Mouse (Mus musculus) heart, postnatal 10 days (tissue): Measurements from ENCODE around the gene Plin5. TPM values are rescaled to one million over a fixed set of nuclear protein-coding genes. Genes with fewer than 3 reads are reported as not detected.

Experiments used
- DNase-seq, 2 experiments: peaks; one replicate each; pipeline ENCODE4 v3.0.0; 2021
- intact Hi-C: fragments of 180-260 bp; cut with DNase I; formaldehyde crosslinking; loops from one replicate; pipeline ENCODE4 v1.15.1; 2025
- total RNA-seq, 2 experiments: library from RNA; stranded (reverse); gene quantifications; 2 replicates each; pipeline ENCODE4 v1.2.3; 2021

The Plin5 gene
- total RNA-seq, 2 experiments from 2014 or later = 126 to 166 TPM

GRCm38 (mm10) chr17:56134463-56134971 lies 17.1 kb upstream of the Plin5 start:
- intact Hi-C loops = loop anchor here (5.0 kb wide), 1 partner anchor 218 kb away; no protein-coding TSS in a partner anchor
- DNase-seq = peak; percentile 74 to 82

- intact Hi-C loops = loop anchor here (5.0 kb wide), 1 partner anchor 219 kb away; no protein-coding TSS in a partner anchor
- peak; percentile 71 to 72 for DNase-seq
Measured at GRCm38 (mm10) chr17:56133457-56134363, 16.3 kb upstream of the Plin5 start.

- intact Hi-C loops = loop anchor here (1.0 to 5.0 kb wide), 3 partner anchors 27 to 220 kb away; no protein-coding TSS in a partner anchor
- peak; percentile 75 to 86 for DNase-seq
Measured at GRCm38 (mm10) chr17:56132661-56133060, 15.3 kb upstream of the Plin5 start.

GRCm38 (mm10) chr17:56131814-56132213 lies 14.4 kb upstream of the Plin5 start:
- DNase-seq = peak; percentile 58 to 82
- intact Hi-C loops = loop anchor here (1.0 to 5.0 kb wide), 3 partner anchors 27 to 220 kb away; no protein-coding TSS in a partner anchor

- intact Hi-C loops = loop anchor here (5.0 kb wide), 1 partner anchor 221 kb away; no protein-coding TSS in a partner anchor
- DNase-seq = no peak
Measured at GRCm38 (mm10) chr17:56131136-56131535, 13.7 kb upstream of the Plin5 start.

- intact Hi-C loops = no loop called here
- no peak for DNase-seq
Measured at GRCm38 (mm10) chr17:56128246-56128645, 10.8 kb upstream of the Plin5 start.

GRCm38 (mm10) chr17:56126175-56126574 lies 8.8 kb upstream of the Plin5 start:
- intact Hi-C loops = no loop called here
- DNase-seq = no peak

GRCm38 (mm10) chr17:56125276-56125630 lies 7.9 kb upstream of the Plin5 start:
- intact Hi-C loops = no loop called here
- DNase-seq = no peak

GRCm38 (mm10) chr17:56124377-56125275 lies 7.2 kb upstream of the Plin5 start:
- DNase-seq = peak; percentile 73 to 80
- intact Hi-C loops = no loop called here

GRCm38 (mm10) chr17:56123681-56124340 lies 6.4 kb upstream of the Plin5 start:
- DNase-seq = no peak

GRCm38 (mm10) chr17:56123161-56123560 lies 5.8 kb upstream of the Plin5 start:
- no peak for DNase-seq
- intact Hi-C loops = no loop called here

More at GRCm38 (mm10) chr17:56123681-56124340, 6.4 kb upstream of the Plin5 start:
- intact Hi-C loops = no loop called here

GRCm38 (mm10) chr17:56121826-56122225 lies 4.4 kb upstream of the Plin5 start, which contains the start of gene Lrg1:
Gene Lrg1, minus strand, starts transcription at chr17:56122001.
- no peak for DNase-seq
- intact Hi-C loops = no loop called here

GRCm38 (mm10) chr17:56119981-56120880 lies 2.8 kb upstream of the Plin5 start:
- peak; percentile 85 to 86 for DNase-seq
- intact Hi-C loops = no loop called here

- DNase-seq = no peak
- intact Hi-C loops = no loop called here
Measured at GRCm38 (mm10) chr17:56119431-56119830, 2.0 kb upstream of the Plin5 start.

GRCm38 (mm10) chr17:56116193-56116592 lies 1.2 kb downstream of the Plin5 start:
- intact Hi-C loops = no loop called here
- no peak for DNase-seq

- intact Hi-C loops = no loop called here
- no peak for DNase-seq
Measured at GRCm38 (mm10) chr17:56112743-56113142, 4.7 kb downstream of the Plin5 start.

- DNase-seq = peak; percentile 70 to 85
- intact Hi-C loops = no loop called here
Measured at GRCm38 (mm10) chr17:56111864-56112263, 5.5 kb downstream of the Plin5 start.

- no peak for DNase-seq
- intact Hi-C loops = no loop called here
Measured at GRCm38 (mm10) chr17:56111021-56111420, 6.4 kb downstream of the Plin5 start.

- peak; percentile 82 to 84 for DNase-seq
- intact Hi-C loops = no loop called here
Measured at GRCm38 (mm10) chr17:56110571-56110970, 6.8 kb downstream of the Plin5 start.
